Mouse (Mus musculus) heart, embryonic 11.5 days (tissue): ENCODE measurements around the gene Hes5. TPM values are rescaled to one million over a fixed set of nuclear protein-coding genes. Genes with fewer than 3 reads are reported as not detected.

Source experiments
- ATAC-seq: fragments of 200-750 bp; cut with Nextera tagmentation; replicated peaks from 2 replicates; pipeline ENCODE4 v1.8.0; 2017; ENCODE audit warnings: moderate library complexity; ENCODE audit not compliant: insufficient number of reproducible peaks, low FRiP score, low TSS enrichment
- H3K27ac ChIP-seq: fragments of 300-500 bp; sonication (generic); 2 replicates; pipeline ENCODE4 v1.5.1; 2014; ENCODE audit warnings: mild to moderate bottlenecking, low read depth, low read length
- H3K27me3 ChIP-seq: fragments of 300-500 bp; sonication (generic); 2 replicates; pipeline ENCODE4 v1.6.1; 2014; ENCODE audit warnings: mild to moderate bottlenecking, low read length, mixed read lengths; ENCODE audit not compliant: control insufficient read depth, insufficient read depth
- H3K36me3 ChIP-seq: fragments of 300-500 bp; sonication (generic); 2 replicates; pipeline ENCODE4 v1.6.1; 2014; ENCODE audit warnings: mild to moderate bottlenecking, low read length, moderate library complexity, mixed read lengths; ENCODE audit not compliant: control insufficient read depth, insufficient read depth
- H3K4me1 ChIP-seq: fragments of 300-500 bp; sonication (generic); 2 replicates; pipeline ENCODE4 v1.6.1; 2014; ENCODE audit warnings: low read length; ENCODE audit not compliant: control insufficient read depth, insufficient read depth
- H3K4me2 ChIP-seq: fragments of 300-500 bp; sonication (generic); 2 replicates; pipeline ENCODE4 v1.6.1; 2014; ENCODE audit warnings: mild to moderate bottlenecking, moderate library complexity
- H3K4me3 ChIP-seq: fragments of 300-500 bp; sonication (generic); 2 replicates; pipeline ENCODE4 v1.5.1; 2014; ENCODE audit warnings: low read depth, low read length
- H3K9ac ChIP-seq: fragments of 300-500 bp; sonication (generic); 2 replicates; pipeline ENCODE4 v1.6.1; 2014; ENCODE audit warnings: mild to moderate bottlenecking, low read depth, low read length, moderate library complexity
- H3K9me3 ChIP-seq: fragments of 300-500 bp; sonication (generic); replicated peaks from 2 replicates; pipeline ENCODE4 v1.6.1; 2016; ENCODE audit warnings: low read length; ENCODE audit not compliant: control insufficient read depth
- WGBS: fragments of 180-500 bp; shearing (Covaris S2); extraction: QIAGEN DNeasy Blood & Tissue Kit; methylation state at CpG from one replicate; pipeline ENCODE4 v1.1.7; 2014; ENCODE audit not compliant: insufficient replicate concordance; 5-methylcytosine and 5-hydroxymethylcytosine counted together
- polyA plus RNA-seq: library from polyadenylated mRNA; unstranded; fragments of >200 nt; fragmentation: Nextera tagmentation; extraction: Ambion mirVana; gene quantifications from 2 replicates; pipeline ENCODE4 v1.2.1, GENCODE M21; 2014

The Hes5 gene
- 0.56 TPM in 1 of 2 replicates, not detected in the other for polyA plus RNA-seq

GRCm38 (mm10) chr4:154960690-154961225, at the start of gene Hes5:
Gene Hes5 (plus strand): TSS chr4:154960923.
- Histone ChIP-seq H3K27me3 (peaks cover 81% of the 10 kb centered on the region), H3K9ac (peak within 1 kb of the TSS; percentile 58), H3K4me2 (peak within 1 kb of the TSS; percentile 84), H3K4me3 (peak within 1 kb of the TSS; percentile 42), H3K4me1 (peaks cover 41% of the 10 kb centered on the region), H3K36me3 (no peaks in the 10 kb centered on the region), H3K9me3 (no peaks in the 10 kb centered on the region), H3K27ac (no peak within 1 kb of the TSS)
- WGBS = under 1% methylated on average over 61 of the region's 65 CpGs
- no peak for ATAC-seq

- Histone ChIP-seq H3K9ac (no peak overlapping the region; the same call in 1 of the 2 replicates), H3K27ac (peak overlapping the region; percentile 73), H3K4me1 (peaks cover 12% of the 10 kb centered on the region), H3K4me3 (no peak overlapping the region), H3K27me3 (no peaks in the 10 kb centered on the region), H3K36me3 (no peaks in the 10 kb centered on the region), H3K4me2 (no peak overlapping the region; the same call in 1 of the 2 replicates), H3K9me3 (no peaks in the 10 kb centered on the region)
- 43% methylated on average over 2 of the region's 2 CpGs for WGBS
- ATAC-seq = peak; percentile 82
Observed at GRCm38 (mm10) chr4:154911644-154912043, 49.1 kb upstream of the Hes5 start.

GRCm38 (mm10) chr4:154913845-154914244, 46.9 kb upstream of the Hes5 start:
- no peak for ATAC-seq
- Histone ChIP-seq H3K36me3 (no peaks in the 10 kb centered on the region), H3K27me3 (no peaks in the 10 kb centered on the region), H3K4me2 (no peak overlapping the region), H3K4me1 (peaks cover 8% of the 10 kb centered on the region), H3K9me3 (no peaks in the 10 kb centered on the region), H3K9ac (no peak overlapping the region), H3K27ac (no peak overlapping the region), H3K4me3 (no peak overlapping the region)
- 84% methylated on average over 3 of the region's 3 CpGs for WGBS

GRCm38 (mm10) chr4:154914252-154914651, 46.5 kb upstream of the Hes5 start:
- Histone ChIP-seq H3K4me1 (peaks cover 8% of the 10 kb centered on the region), H3K4me2 (no peak overlapping the region), H3K9me3 (no peaks in the 10 kb centered on the region), H3K27ac (no peak overlapping the region), H3K4me3 (no peak overlapping the region), H3K27me3 (no peaks in the 10 kb centered on the region), H3K9ac (no peak overlapping the region), H3K36me3 (no peaks in the 10 kb centered on the region)
- 92% methylated on average over 4 of the region's 4 CpGs for WGBS
- ATAC-seq = no peak

DNA sequence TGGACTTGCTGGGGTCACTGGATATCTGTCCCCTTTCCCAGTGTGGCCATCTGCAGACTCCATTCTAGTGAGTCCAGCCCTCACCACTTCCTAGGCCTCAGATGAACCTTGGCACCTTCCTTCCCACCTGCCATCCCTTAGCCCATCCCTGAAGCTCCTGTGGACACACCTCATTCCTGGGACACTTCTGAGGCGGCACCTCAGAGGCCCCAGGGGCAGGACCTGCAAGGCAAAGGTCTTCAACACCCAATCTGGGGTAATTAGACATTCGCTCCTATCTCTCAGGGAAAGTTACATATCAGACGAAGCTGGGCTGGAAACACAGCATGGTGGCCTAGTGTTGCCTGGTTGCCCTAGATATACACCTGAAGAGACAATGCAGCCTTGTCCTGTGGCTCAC, 46.0 kb upstream of the Hes5 start:
- H3K27ac ChIP-seq = no peak overlapping the region
- no peaks in the 10 kb centered on the region for H3K27me3 ChIP-seq
- H3K4me3 ChIP-seq = no peak overlapping the region
- no peak for ATAC-seq
- 57% methylated on average over 3 of the region's 3 CpGs for WGBS
- no peaks in the 10 kb centered on the region for H3K9me3 ChIP-seq
- H3K36me3 ChIP-seq = no peaks in the 10 kb centered on the region
- H3K4me2 ChIP-seq = no peak overlapping the region
- peaks cover 8% of the 10 kb centered on the region for H3K4me1 ChIP-seq
- H3K9ac ChIP-seq = no peak overlapping the region

GRCm38 (mm10) chr4:154915286-154915685, 45.4 kb upstream of the Hes5 start:
- Histone ChIP-seq H3K27ac (no peak overlapping the region), H3K27me3 (no peaks in the 10 kb centered on the region), H3K4me2 (no peak overlapping the region), H3K4me3 (no peak overlapping the region), H3K9ac (no peak overlapping the region), H3K36me3 (no peaks in the 10 kb centered on the region), H3K4me1 (peaks cover 8% of the 10 kb centered on the region), H3K9me3 (no peaks in the 10 kb centered on the region)
- 77% methylated on average over 10 of the region's 10 CpGs for WGBS
- ATAC-seq = no peak

DNA sequence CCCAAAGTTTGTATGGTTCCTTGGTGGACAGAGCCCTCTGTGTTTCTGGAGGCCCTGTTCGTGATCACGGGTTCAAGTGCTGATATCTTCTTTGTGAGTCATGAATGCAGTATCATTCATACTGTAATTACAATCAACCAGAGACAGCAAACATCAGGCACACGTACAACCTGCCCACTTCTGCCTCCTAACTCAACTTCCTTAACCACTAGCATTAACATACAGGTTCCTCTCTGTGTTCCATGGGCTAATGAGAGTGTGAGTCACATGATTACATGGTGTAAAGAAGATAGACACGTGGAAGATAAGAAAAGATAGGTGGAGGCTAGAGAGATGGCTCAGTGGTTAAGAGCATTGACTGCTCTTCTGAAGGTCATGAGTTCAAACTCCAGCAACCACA, 44.1 kb upstream of the Hes5 start:
- no peak for ATAC-seq
- Histone ChIP-seq H3K4me2 (no peak overlapping the region), H3K27ac (no peak overlapping the region), H3K9me3 (no peaks in the 10 kb centered on the region), H3K36me3 (no peaks in the 10 kb centered on the region), H3K27me3 (no peaks in the 10 kb centered on the region), H3K9ac (no peak overlapping the region), H3K4me1 (no peaks in the 10 kb centered on the region), H3K4me3 (no peak overlapping the region)
- WGBS = 73% methylated on average over 4 of the region's 4 CpGs

DNA sequence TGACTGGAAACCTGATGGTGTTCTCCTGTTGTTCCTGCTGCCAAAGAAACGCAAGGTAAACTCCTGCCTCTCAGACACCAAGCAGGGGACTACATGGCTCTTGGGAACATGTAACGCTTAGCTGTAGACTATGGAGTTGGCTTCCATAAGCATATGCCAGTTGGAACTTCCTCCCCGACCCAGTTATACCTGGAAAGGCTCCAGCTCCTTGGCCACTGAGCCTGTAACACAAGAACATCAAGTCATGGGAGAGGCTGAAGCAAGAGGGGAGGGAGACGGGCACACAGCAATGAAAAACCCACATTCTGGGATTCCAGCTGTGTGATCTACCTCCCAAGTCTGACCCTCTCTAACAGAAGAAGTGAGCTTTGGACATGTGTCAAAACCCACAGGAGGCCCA, 38.4 kb upstream of the Hes5 start:
- Histone ChIP-seq H3K4me2 (no peak overlapping the region), H3K4me1 (peaks cover 1% of the 10 kb centered on the region), H3K9me3 (no peaks in the 10 kb centered on the region), H3K9ac (no peak overlapping the region), H3K27me3 (no peaks in the 10 kb centered on the region), H3K27ac (no peak overlapping the region), H3K36me3 (no peaks in the 10 kb centered on the region), H3K4me3 (no peak overlapping the region)
- no peak for ATAC-seq
- 79% methylated on average over 4 of the region's 4 CpGs for whole genome bisulfite sequencing

DNA sequence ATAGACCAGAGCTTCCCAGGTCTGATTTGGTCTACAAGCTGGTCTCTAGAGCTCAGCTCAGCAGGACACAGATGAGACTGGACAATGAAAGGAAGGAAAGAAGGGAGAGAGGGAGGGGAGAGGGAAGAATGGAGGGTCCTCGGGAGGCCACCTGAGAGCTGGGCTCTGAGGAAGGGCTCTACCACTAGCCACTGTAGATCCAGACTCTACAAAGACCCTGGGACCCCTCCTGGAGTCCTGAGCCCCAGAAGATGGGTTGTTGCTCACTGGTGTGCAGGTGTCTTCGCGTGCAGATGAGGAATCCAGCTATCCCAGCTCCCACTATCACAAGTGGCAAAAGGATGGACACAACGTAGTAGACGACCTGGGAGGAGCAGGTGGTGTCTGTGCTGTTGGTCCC, 37.8 kb upstream of the Hes5 start:
- H3K4me3 ChIP-seq = no peak overlapping the region
- H3K36me3 ChIP-seq = no peaks in the 10 kb centered on the region
- H3K9me3 ChIP-seq = no peaks in the 10 kb centered on the region
- WGBS = 70% methylated on average over 5 of the region's 5 CpGs
- H3K27ac ChIP-seq = no peak overlapping the region
- H3K4me2 ChIP-seq = no peak overlapping the region
- H3K4me1 ChIP-seq = peaks cover 7% of the 10 kb centered on the region
- ATAC-seq = no peak
- no peak overlapping the region for H3K9ac ChIP-seq
- H3K27me3 ChIP-seq = no peaks in the 10 kb centered on the region
